Mouse (Mus musculus) kidney, embryonic 15.5 days (tissue): ENCODE results near the gene Gm17018. TPM values are rescaled to one million over a fixed set of nuclear protein-coding genes. Genes with fewer than 3 reads are reported as not detected.

ENCODE experiments used
- ATAC-seq: fragments of 200-750 bp; cut with Nextera tagmentation; replicated peaks from 2 replicates; pipeline ENCODE4 v1.8.0; 2017; ENCODE audit warnings: moderate TSS enrichment; ENCODE audit not compliant: low FRiP score
- H3K27ac ChIP-seq: fragments of 300-500 bp; sonication (generic); 2 replicates; pipeline ENCODE4 v1.5.1; 2015; ENCODE audit warnings: mild to moderate bottlenecking, inconsistent platforms
- H3K27me3 ChIP-seq: fragments of 300-500 bp; sonication (generic); 2 replicates; pipeline ENCODE4 v1.6.1; 2015; ENCODE audit warnings: inconsistent platforms
- H3K36me3 ChIP-seq: fragments of 300-500 bp; sonication (generic); 2 replicates; pipeline ENCODE4 v1.6.1; 2015; ENCODE audit warnings: inconsistent platforms
- H3K4me1 ChIP-seq: fragments of 300-500 bp; sonication (generic); 2 replicates; pipeline ENCODE4 v1.6.1; 2015; ENCODE audit warnings: inconsistent platforms
- H3K4me2 ChIP-seq: fragments of 300-500 bp; sonication (generic); 2 replicates; pipeline ENCODE4 v1.6.1; 2015; ENCODE audit warnings: moderate library complexity, mild to moderate bottlenecking, inconsistent platforms
- H3K4me3 ChIP-seq: fragments of 300-500 bp; sonication (generic); replicated peaks from 2 replicates; pipeline ENCODE4 v1.5.1; 2015; ENCODE audit warnings: mild to moderate bottlenecking, inconsistent platforms
- H3K9ac ChIP-seq: fragments of 300-500 bp; sonication (generic); 2 replicates; pipeline ENCODE4 v1.6.1; 2015; ENCODE audit warnings: mild to moderate bottlenecking, inconsistent platforms
- H3K9me3 ChIP-seq: fragments of 300-500 bp; sonication (generic); replicated peaks from 2 replicates; pipeline ENCODE4 v1.6.1; 2016; ENCODE audit warnings: inconsistent platforms
- WGBS: fragments of 180-500 bp; shearing (Covaris S2); methylation state at CpG from one replicate; pipeline ENCODE4 v1.1.7; 2015; ENCODE audit warnings: mixed read lengths; 5-methylcytosine and 5-hydroxymethylcytosine counted together
- polyA plus RNA-seq: library from polyadenylated mRNA; unstranded; fragments of >200 nt; fragmentation: Nextera tagmentation; extraction: Ambion mirVana; gene quantifications from 2 replicates; pipeline ENCODE4 v1.2.1, GENCODE M21; 2015

Gene Gm17018
- polyA plus RNA-seq, 1 experiment from 2014 or later: 48.9 TPM

- Histone ChIP-seq H3K4me3 (no peak overlapping the region), H3K4me2 (no peak overlapping the region), H3K27me3 (no peaks in the 10 kb centered on the region), H3K4me1 (peaks cover 14% of the 10 kb centered on the region), H3K9me3 (no peaks in the 10 kb centered on the region), H3K36me3 (peaks cover 6% of the 10 kb centered on the region), H3K27ac (no peak overlapping the region), H3K9ac (no peak overlapping the region)
- no peak for ATAC-seq
- 38% methylated on average over 7 of the region's 7 CpGs for WGBS
Observed at GRCm38 (mm10) chr19:45596019-45596418, 35.6 kb downstream of the Gm17018 start.

GRCm38 (mm10) chr19:45596434-45596833 is 36.0 kb downstream of the Gm17018 start:
- Histone ChIP-seq H3K4me1 (peaks cover 12% of the 10 kb centered on the region), H3K9me3 (no peaks in the 10 kb centered on the region), H3K9ac (no peak overlapping the region), H3K36me3 (0 out of 2 replicates have a peak, but pooled peaks cover 2% of the 10 kb centered on the region), H3K4me3 (no peak overlapping the region), H3K27ac (no peak overlapping the region), H3K4me2 (no peak overlapping the region), H3K27me3 (no peaks in the 10 kb centered on the region)
- WGBS: 74% methylated on average over 6 of the region's 6 CpGs
- no peak; the same call in 1 of the 2 replicates for ATAC-seq

GRCm38 (mm10) chr19:45597106-45597505 is 36.7 kb downstream of the Gm17018 start:
- Histone ChIP-seq H3K4me2 (no peak overlapping the region), H3K27ac (no peak overlapping the region), H3K4me3 (no peak overlapping the region), H3K9me3 (no peaks in the 10 kb centered on the region), H3K36me3 (peaks cover 5% of the 10 kb centered on the region), H3K4me1 (peaks cover 5% of the 10 kb centered on the region; the same call in 1 of the 2 replicates), H3K9ac (no peak overlapping the region), H3K27me3 (no peaks in the 10 kb centered on the region)
- 71% methylated on average over 4 of the region's 4 CpGs for WGBS
- ATAC-seq: no peak

GRCm38 (mm10) chr19:45602606-45603005 is 42.2 kb downstream of the Gm17018 start:
- Histone ChIP-seq H3K4me3 (no peak overlapping the region), H3K4me1 (no peaks in the 10 kb centered on the region), H3K9ac (no peak overlapping the region), H3K4me2 (no peak overlapping the region), H3K9me3 (no peaks in the 10 kb centered on the region), H3K36me3 (peaks cover 12% of the 10 kb centered on the region), H3K27me3 (no peaks in the 10 kb centered on the region), H3K27ac (no peak overlapping the region)
- ATAC-seq: no peak
- whole genome bisulfite sequencing: 85% methylated on average over 5 of the region's 5 CpGs

- H3K4me1 ChIP-seq: no peaks in the 10 kb centered on the region
- H3K36me3 ChIP-seq: peaks cover 11% of the 10 kb centered on the region
- WGBS: 80% methylated on average over 4 of the region's 4 CpGs
- H3K4me3 ChIP-seq: no peak overlapping the region
- no peaks in the 10 kb centered on the region for H3K9me3 ChIP-seq
- no peaks in the 10 kb centered on the region for H3K27me3 ChIP-seq
- no peak overlapping the region for H3K27ac ChIP-seq
- H3K4me2 ChIP-seq: no peak overlapping the region
- ATAC-seq: no peak
- H3K9ac ChIP-seq: no peak overlapping the region
Observed at GRCm38 (mm10) chr19:45606701-45607100, 46.3 kb downstream of the Gm17018 start.

- Histone ChIP-seq H3K9me3 (no peaks in the 10 kb centered on the region), H3K27ac (no peak overlapping the region), H3K4me2 (no peak overlapping the region), H3K4me3 (no peak overlapping the region), H3K9ac (no peak overlapping the region), H3K27me3 (no peaks in the 10 kb centered on the region), H3K4me1 (no peaks in the 10 kb centered on the region), H3K36me3 (0 out of 2 replicates have a peak, but pooled peaks cover 5% of the 10 kb centered on the region)
- ATAC-seq: no peak
- 53% methylated on average over 7 of the region's 7 CpGs for WGBS
Observed at GRCm38 (mm10) chr19:45607479-45607878, 47.1 kb downstream of the Gm17018 start.

- H3K27me3 ChIP-seq: no peaks in the 10 kb centered on the region
- H3K4me1 ChIP-seq: no peaks in the 10 kb centered on the region
- H3K4me3 ChIP-seq: no peak overlapping the region
- H3K9me3 ChIP-seq: no peaks in the 10 kb centered on the region
- H3K9ac ChIP-seq: no peak overlapping the region
- no peak overlapping the region for H3K27ac ChIP-seq
- no peak for ATAC-seq
- no peak overlapping the region for H3K4me2 ChIP-seq
- WGBS: 89% methylated on average over 13 of the region's 13 CpGs
- 0 out of 2 replicates have a peak, but pooled peaks cover 12% of the 10 kb centered on the region for H3K36me3 ChIP-seq
Observed at GRCm38 (mm10) chr19:45608648-45609339, 48.4 kb downstream of the Gm17018 start.

- ATAC-seq: no peak
- Histone ChIP-seq H3K9ac (no peak overlapping the region), H3K36me3 (0 out of 2 replicates have a peak, but pooled peaks cover 7% of the 10 kb centered on the region), H3K27ac (no peak overlapping the region), H3K4me3 (no peak overlapping the region), H3K27me3 (no peaks in the 10 kb centered on the region), H3K4me1 (peaks cover 11% of the 10 kb centered on the region), H3K9me3 (no peaks in the 10 kb centered on the region), H3K4me2 (no peak overlapping the region)
- WGBS: 61% methylated on average over 5 of the region's 5 CpGs
Observed at GRCm38 (mm10) chr19:45610823-45611222, 50.4 kb downstream of the Gm17018 start.

GRCm38 (mm10) chr19:45614375-45614774 is 54.0 kb downstream of the Gm17018 start:
- no peaks in the 10 kb centered on the region for H3K27me3 ChIP-seq
- no peaks in the 10 kb centered on the region for H3K9me3 ChIP-seq
- H3K4me3 ChIP-seq: no peak overlapping the region
- H3K4me2 ChIP-seq: no peak overlapping the region
- no peak overlapping the region for H3K27ac ChIP-seq
- WGBS: 86% methylated on average over 8 of the region's 8 CpGs
- no peak for ATAC-seq
- 0 out of 2 replicates have a peak, but pooled peaks cover 7% of the 10 kb centered on the region for H3K36me3 ChIP-seq
- H3K9ac ChIP-seq: no peak overlapping the region
- peaks cover 36% of the 10 kb centered on the region for H3K4me1 ChIP-seq

GRCm38 (mm10) chr19:45614928-45615327 is 54.5 kb downstream of the Gm17018 start:
- H3K36me3 ChIP-seq: 0 out of 2 replicates have a peak, but pooled peaks cover 7% of the 10 kb centered on the region
- ATAC-seq: no peak
- H3K4me3 ChIP-seq: no peak overlapping the region
- H3K4me1 ChIP-seq: peaks cover 39% of the 10 kb centered on the region
- 64% methylated on average over 3 of the region's 3 CpGs for WGBS
- H3K9ac ChIP-seq: no peak overlapping the region
- no peak overlapping the region for H3K27ac ChIP-seq
- H3K4me2 ChIP-seq: no peak overlapping the region
- H3K27me3 ChIP-seq: no peaks in the 10 kb centered on the region
- H3K9me3 ChIP-seq: no peaks in the 10 kb centered on the region

- H3K36me3 ChIP-seq: 0 out of 2 replicates have a peak, but pooled peaks cover 7% of the 10 kb centered on the region
- WGBS: 52% methylated on average over 12 of the region's 12 CpGs
- H3K9ac ChIP-seq: no peak overlapping the region
- H3K9me3 ChIP-seq: no peaks in the 10 kb centered on the region
- ATAC-seq: peak; percentile 44; the same call in 1 of the 2 replicates
- H3K27me3 ChIP-seq: no peaks in the 10 kb centered on the region
- peaks cover 46% of the 10 kb centered on the region for H3K4me1 ChIP-seq
- no peak overlapping the region for H3K4me2 ChIP-seq
- no peak overlapping the region for H3K27ac ChIP-seq
- no peak overlapping the region for H3K4me3 ChIP-seq
Observed at GRCm38 (mm10) chr19:45615415-45616213, 55.2 kb downstream of the Gm17018 start.

- Histone ChIP-seq H3K4me3 (no peak overlapping the region), H3K9me3 (no peaks in the 10 kb centered on the region), H3K36me3 (0 out of 2 replicates have a peak, but pooled peaks cover 7% of the 10 kb centered on the region), H3K4me2 (no peak overlapping the region), H3K27me3 (no peaks in the 10 kb centered on the region), H3K9ac (no peak overlapping the region), H3K4me1 (peaks cover 52% of the 10 kb centered on the region), H3K27ac (no peak overlapping the region)
- WGBS: 66% methylated on average over 4 of the region's 4 CpGs
- no peak; the same call in 1 of the 2 replicates for ATAC-seq
Observed at GRCm38 (mm10) chr19:45616214-45616518, 55.8 kb downstream of the Gm17018 start.
